Mouse (Mus musculus) kidney, postnatal 10 days (tissue): ENCODE results near the gene Klhl40.

Source experiments
- DNase-seq: peaks from one replicate; pipeline ENCODE4 v3.0.0; 2021; ENCODE audit warnings: mixed read lengths

Gene Klhl40

GRCm38 (mm10) chr9:121777484-121778065 is at the start of gene Klhl40:
Klhl40 (plus strand) TSS chr9:121777607.
- no peak for DNase-seq

GRCm38 (mm10) chr9:121740490-121740889 is 36.9 kb upstream of the Klhl40 start:
- no peak for DNase-seq

GRCm38 (mm10) chr9:121741168-121741567 is 36.2 kb upstream of the Klhl40 start:
- DNase-seq: no peak

DNA sequence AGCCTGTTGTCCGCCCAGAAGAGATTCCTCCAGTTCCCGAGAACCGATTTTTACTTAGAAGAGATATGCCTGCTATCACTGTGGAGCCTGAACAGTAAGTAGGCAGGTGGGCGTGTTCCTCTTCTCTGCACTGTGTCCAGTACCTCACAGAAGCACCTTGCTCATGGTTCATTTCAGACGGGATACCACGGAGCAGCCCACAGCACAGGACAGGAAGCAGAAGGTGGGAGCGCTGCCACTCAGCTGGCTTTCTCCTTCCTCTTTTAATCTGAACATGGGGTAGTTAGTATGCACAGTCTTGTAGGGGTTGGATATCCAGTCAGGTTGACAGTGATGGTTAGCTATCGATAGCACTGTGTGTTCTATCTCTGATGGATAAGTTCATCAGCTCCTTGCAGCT is 33.4 kb upstream of the Klhl40 start:
- DNase-seq: no peak

DNA sequence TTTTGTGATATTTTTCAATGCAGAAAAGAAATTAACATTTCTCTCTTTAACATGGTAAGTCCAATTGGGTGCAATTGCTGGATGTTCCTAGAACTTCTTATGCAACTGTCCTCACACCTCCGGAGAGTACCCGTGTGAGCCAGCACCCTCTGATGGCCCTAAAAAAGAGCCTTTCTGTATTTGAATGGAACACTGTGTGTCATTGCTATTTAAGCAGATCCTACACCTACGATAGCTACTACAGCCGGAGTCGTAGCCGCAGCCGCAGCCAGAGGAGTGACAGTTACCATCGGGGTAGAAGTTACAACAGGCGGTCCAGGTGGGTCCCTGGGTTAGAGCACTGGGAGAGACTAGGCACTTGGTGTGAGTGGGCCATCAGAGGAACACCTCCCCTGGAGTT is 24.6 kb upstream of the Klhl40 start:
- no peak for DNase-seq

DNA sequence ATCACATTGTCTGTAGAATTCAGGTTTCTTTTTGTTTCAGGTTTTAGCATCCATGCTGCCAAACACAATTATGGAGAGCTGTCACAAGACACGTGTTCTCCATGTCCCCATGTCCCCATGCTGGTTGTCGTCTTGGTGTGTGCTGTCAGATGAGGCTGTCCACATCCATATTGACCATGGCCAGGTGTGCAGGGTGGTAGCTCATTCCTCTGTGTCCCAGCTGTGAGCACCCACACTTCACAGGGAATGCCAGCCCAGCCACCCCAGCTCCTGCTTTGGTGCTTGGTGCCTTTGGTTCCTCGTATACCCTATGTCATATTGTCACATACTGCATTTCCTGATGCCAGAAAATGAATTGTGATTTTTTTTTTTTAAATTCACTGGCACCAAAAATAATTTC is 22.8 kb upstream of the Klhl40 start:
- DNase-seq: no peak

DNA sequence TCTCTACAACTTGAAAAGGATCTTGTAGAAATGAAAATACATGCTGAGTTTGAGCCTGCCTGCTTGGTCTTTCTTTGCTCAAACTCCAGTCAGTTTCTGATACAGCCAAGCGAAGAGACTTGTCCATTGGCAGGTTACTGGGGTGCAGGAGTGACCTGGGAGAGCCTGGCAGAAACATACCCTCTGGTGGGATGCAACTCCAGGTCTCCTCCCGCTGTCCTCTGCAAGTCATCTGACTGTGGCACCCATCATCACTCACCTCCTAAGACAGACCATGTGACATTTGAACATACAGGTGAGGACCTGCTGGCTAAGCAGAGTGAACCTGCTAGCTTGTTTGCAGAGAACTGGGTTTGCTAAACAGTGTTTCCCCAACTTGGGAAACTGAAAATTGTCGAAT is 20.6 kb upstream of the Klhl40 start:
- DNase-seq: no peak

DNA sequence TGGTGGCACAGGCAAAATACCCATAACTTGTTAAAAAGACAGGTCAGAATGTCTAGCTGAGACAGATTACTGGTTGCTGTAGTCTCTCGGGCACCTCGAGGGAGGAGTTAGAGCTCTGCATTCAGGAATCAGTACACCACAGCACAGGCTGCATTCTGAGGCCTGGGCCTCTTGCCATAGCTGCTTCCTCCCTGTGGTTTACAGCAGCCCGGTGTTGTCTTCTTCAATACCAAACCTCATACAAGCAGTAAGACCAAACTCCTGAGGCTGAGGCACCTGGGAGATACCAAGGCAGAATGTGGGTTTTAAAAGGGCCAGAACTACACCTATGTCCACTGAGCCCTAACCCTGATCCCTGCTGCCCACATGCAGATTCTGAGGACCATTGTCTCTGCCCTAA is 20.0 kb upstream of the Klhl40 start:
- no peak for DNase-seq

DNA sequence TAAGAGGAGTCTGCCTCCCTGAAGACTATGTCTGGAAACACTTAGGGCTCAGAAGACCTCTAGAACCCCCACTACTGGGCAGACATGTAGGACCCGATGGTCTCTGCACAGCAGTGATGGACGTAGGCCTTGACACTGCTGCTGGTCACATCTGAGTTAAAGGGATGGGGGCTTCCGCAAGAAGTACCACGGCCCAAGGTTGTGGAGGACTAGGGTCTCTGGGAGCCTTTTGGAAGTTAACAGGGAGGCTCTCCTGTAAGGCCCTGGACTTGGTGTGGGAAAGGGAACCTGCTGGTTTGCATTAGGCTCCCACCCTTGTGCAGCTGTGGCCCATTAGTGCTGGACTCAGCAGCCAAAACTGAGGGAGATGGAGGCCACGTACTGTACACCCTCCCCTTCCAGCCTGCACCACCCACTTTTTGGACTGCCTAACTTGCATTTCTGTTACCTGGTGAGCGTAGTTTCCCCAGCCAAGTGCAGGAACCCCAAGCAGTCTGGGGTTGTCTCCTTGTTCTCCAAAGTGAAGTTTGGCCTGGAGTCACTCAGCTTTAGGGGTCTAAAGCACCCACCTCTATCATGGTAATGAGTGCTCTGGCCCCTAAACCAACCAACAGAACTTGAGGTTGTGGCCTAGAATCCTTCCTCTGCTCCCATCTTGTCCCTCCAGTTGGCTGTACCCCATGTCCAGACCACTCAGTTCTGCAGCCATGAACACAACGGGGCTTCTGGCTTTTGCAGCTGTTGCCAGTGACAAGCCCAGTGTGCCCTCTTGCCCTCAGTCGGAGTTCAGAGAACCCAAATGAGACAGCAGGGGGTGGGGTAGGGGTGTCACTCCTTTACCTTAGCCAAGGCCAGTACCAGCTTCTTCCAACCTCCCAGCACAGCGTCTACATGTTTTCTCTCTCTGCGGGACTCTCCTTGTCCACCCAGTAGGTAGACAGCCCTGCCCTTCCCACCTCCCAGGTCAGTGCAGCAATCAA is 19.3 kb upstream of the Klhl40 start:
- no peak for DNase-seq

DNA sequence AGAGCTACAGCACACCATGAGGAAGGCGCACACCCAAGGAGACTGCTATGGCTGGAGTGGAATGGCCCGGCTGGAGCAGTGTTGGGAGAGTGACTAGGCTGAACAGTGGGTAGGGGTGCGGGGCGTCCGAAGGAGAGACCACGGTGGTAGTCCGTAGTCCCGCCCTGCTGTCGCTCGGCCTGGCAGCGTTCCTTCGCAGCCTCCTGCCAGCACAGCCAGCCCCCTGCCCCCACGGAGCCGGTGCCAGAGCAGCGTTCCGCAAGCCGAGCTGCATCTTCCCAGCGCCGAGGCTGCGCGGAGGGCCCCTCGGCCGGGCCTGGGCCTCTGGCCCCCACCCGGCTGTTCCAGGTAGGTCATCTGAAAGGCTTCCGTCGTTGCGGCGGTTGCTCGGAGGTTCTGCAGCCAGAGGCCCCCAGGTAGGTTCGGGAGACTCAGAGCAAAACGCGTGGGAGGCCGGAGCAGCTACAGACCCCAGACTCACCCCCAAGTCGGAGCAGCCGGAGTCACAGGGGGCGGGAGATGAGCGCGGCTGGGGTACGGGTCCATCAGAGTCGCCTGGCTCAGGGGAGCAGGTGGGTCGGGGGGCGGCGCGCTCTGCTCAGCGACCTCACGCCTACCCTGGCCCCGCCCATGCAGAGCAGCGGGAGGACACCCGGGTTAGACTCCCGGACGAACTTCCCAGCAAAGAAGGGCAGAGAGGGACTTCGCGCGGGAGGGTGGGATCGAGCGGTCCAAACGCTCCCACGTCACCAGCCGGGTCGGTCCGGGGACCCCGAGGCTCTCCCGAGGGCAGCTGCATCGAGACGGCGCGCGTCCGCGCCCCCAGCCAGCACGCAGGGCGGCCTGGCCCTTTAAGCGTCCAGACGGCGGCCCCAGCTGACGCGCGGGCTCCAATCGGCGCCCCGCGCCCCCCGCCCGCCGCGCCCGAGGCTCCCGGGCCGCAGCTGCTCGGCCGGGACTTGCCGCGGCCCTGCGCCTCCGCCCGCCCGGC is 18.0 kb upstream of the Klhl40 start, which contains the start of gene Zfp651:
Zfp651 (plus strand) TSS at position 240 of the 991 bp plus-strand sequence.
- DNase-seq: peak; percentile 84

- DNase-seq: peak; percentile 90
Measured at GRCm38 (mm10) chr9:121760271-121761090, 16.9 kb upstream of the Klhl40 start.

DNA sequence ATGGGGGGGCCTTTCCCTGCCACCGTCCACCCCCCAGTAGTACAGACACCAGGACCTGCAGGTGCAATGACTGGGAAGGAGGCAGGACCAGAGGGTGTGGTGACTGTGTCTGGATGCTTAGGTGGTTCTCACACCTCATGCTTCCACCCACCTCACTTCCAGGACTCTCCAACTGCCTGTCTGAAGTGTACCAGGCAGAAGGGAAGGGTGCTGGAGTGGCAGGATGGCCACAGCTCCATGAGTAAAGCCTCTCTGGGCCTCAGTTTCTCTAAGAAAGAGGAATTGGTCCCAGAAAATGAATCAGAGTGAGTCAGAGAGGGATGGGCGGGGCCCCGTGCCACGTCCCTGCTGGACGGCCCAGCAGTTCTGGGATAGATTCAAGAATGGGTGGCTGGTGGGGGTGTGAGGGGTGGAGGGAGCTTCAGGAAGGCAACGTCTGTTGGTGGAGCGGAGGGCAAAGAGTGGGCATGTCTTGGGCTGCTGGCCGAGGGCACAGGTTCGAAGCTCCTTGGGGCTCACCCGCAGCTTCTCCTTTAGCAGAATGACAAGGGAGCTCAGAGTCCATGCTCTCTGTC is 16.2 kb upstream of the Klhl40 start:
- no peak for DNase-seq

GRCm38 (mm10) chr9:121761787-121762186 is 15.6 kb upstream of the Klhl40 start:
- DNase-seq: no peak

DNA sequence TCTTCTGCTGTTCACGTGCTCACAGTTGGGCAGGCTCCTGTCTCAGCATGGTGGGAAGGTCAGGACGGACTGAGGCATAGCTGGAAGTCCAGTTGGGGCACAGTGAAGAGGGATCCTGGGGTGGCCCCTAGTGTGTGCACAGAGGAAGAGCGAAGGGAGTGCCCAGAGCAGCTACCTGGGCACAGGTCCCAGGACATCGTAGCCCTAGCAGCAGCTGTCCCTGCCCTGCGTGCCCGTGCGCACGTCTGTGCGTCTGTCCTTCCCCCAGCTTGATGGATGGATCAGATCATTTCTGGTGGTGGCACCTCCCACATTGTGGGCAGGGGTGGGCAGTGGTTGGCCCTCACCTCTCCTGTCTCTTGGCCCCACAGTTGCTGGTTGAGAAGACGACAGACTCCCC is 15.2 kb upstream of the Klhl40 start:
- DNase-seq: no peak

GRCm38 (mm10) chr9:121762761-121763160 is 14.6 kb upstream of the Klhl40 start:
- DNase-seq: no peak

DNA sequence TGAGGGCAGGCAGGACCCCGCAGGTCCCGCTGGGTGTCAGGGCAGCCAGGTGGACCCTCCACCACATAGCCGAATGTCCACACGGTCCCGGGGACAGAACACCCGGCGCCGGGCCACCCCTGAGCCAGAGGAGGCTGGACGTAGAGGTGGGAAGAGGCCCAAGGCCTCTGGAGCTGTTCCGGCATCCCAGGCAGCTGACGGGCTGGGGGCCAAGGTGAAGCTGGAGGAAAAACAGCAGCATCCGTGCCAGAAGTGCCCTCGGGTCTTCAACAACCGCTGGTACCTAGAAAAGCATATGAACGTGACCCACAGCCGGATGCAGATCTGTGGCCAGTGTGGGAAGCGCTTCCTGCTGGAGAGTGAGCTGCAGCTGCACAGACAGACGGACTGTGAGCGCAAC is 13.7 kb upstream of the Klhl40 start:
- no peak for DNase-seq

GRCm38 (mm10) chr9:121765166-121765855 is 12.1 kb upstream of the Klhl40 start:
- DNase-seq: no peak

DNA sequence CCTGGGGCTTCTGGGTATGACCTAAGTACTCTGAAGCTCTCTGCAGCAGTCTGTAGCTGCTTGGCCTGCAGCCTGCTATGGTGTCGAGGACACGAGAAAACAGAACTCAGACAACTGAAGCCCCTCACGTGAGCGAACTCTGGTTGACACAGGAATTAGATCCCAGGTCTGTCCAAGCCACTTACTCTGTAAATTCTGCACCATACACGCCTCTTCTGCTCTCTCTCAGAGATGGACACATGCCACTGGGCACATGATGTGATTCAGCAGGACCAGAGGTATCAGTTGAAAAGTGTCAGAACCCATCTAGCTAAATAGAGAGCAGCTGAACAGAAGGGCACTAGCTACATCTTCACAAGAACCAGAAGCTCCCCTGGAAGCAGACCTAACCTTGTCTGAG is 5.0 kb upstream of the Klhl40 start:
- no peak for DNase-seq

GRCm38 (mm10) chr9:121775951-121776350 is 1.5 kb upstream of the Klhl40 start:
- DNase-seq: no peak

DNA sequence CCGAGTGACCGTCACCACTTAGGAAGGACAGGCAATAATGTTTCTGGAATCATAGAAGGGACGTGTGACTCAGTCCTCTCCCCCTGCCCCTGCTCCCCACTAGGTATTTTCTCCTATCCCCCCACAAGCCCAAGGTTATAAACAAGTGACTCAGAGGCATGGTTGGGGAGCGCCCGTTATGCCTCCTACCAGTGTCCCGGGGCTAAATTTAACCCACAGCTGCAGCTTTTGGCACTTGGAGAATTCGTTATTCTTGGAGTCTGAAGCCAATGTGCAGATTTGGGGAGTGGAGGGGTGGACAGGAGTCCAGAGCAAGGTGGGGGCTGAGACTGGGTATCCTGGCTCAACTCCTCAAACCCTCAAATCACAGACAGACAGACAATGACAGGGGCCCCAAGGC is 896 bp upstream of the Klhl40 start:
- DNase-seq: no peak

GRCm38 (mm10) chr9:121778066-121778624 is 738 bp downstream of the Klhl40 start:
- DNase-seq: peak; percentile 70
